Mouse (Mus musculus) brain, embryonic 18.5 days (tissue): ENCODE data around the gene Tulp4.

Experiments
- DNase-seq: peaks from one replicate; pipeline ENCODE4 v3.0.0-alpha.2; 2012; ENCODE audit warnings: low read depth, low spot score

The Tulp4 gene

GRCm38 (mm10) chr17:6123776-6124175 is 17.5 kb downstream of the Tulp4 start:
- no peak for DNase-seq

- DNase-seq: no peak
Observed at GRCm38 (mm10) chr17:6125441-6125840, 19.2 kb downstream of the Tulp4 start.

- no peak for DNase-seq
Observed at GRCm38 (mm10) chr17:6128039-6128438, 21.8 kb downstream of the Tulp4 start.

- no peak for DNase-seq
Observed at GRCm38 (mm10) chr17:6129361-6129760, 23.1 kb downstream of the Tulp4 start.

- DNase-seq: no peak
Observed at GRCm38 (mm10) chr17:6131083-6131482, 24.8 kb downstream of the Tulp4 start.

- DNase-seq: no peak
Observed at GRCm38 (mm10) chr17:6140875-6141274, 34.6 kb downstream of the Tulp4 start.

GRCm38 (mm10) chr17:6141344-6141743 is 35.1 kb downstream of the Tulp4 start:
- DNase-seq: no peak

- DNase-seq: no peak
Observed at GRCm38 (mm10) chr17:6145244-6145643, 39.0 kb downstream of the Tulp4 start.

- DNase-seq: no peak
Observed at GRCm38 (mm10) chr17:6152941-6153340, 46.7 kb downstream of the Tulp4 start.

GRCm38 (mm10) chr17:6153581-6153980 is 47.3 kb downstream of the Tulp4 start:
- DNase-seq: no peak

GRCm38 (mm10) chr17:6154366-6154765 is 48.1 kb downstream of the Tulp4 start:
- DNase-seq: no peak

GRCm38 (mm10) chr17:6160495-6160894 is 54.3 kb downstream of the Tulp4 start:
- no peak for DNase-seq

- DNase-seq: no peak
Observed at GRCm38 (mm10) chr17:6161916-6162315, 55.7 kb downstream of the Tulp4 start.

GRCm38 (mm10) chr17:6162761-6163160 is 56.5 kb downstream of the Tulp4 start:
- no peak for DNase-seq

GRCm38 (mm10) chr17:6164911-6165310 is 58.7 kb downstream of the Tulp4 start:
- DNase-seq: no peak

- DNase-seq: no peak
Observed at GRCm38 (mm10) chr17:6172440-6172839, 66.2 kb downstream of the Tulp4 start.

- DNase-seq: no peak
Observed at GRCm38 (mm10) chr17:6172926-6173690, 66.9 kb downstream of the Tulp4 start.

- DNase-seq: no peak
Observed at GRCm38 (mm10) chr17:6174574-6174973, 68.3 kb downstream of the Tulp4 start.

- DNase-seq: no peak
Observed at GRCm38 (mm10) chr17:6178564-6179267, 72.5 kb downstream of the Tulp4 start.

- no peak for DNase-seq
Observed at GRCm38 (mm10) chr17:6179389-6179788, 73.2 kb downstream of the Tulp4 start.

- no peak for DNase-seq
Observed at GRCm38 (mm10) chr17:6180421-6180820, 74.2 kb downstream of the Tulp4 start.

- DNase-seq: no peak
Observed at GRCm38 (mm10) chr17:6182715-6183114, 76.5 kb downstream of the Tulp4 start.

- DNase-seq: no peak
Observed at GRCm38 (mm10) chr17:6186651-6187050, 80.4 kb downstream of the Tulp4 start.
